Mouse (Mus musculus) adrenal gland, adult 8-10 months (tissue): ENCODE measurements around the gene Ric8a. TPM values are rescaled to one million over a fixed set of nuclear protein-coding genes. Genes with fewer than 3 reads are reported as not detected.

Source experiments
- DNase-seq: peaks from one replicate; pipeline ENCODE4 v3.0.0; 2022
- total RNA-seq, 4 experiments: library from RNA; stranded (reverse); gene quantifications; 2 replicates each; pipeline ENCODE4 v1.2.4; 2022

The Ric8a gene
- total RNA-seq, 4 experiments from 2014 or later, result 59.8 to 87.7 (median 75.9) TPM

DNA sequence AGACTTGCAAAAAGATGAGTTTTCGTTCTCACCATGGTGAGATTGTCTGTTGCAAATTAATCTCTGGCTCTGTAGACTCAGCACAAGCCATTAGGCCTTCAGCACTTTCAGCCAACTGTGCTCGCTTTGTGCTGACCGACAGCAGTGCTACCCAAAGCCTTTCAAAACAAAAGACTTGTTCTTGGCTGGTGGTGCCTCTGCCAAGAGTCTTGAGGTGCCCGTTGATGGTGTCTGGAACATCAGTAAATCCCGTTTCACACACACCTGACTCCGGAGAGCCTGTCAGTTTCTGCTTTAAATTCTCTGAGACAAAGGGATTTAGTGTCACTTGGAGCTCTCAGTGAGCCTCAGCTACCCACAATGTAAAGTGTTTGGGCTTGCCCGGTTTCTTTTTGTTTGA lies 37.3 kb downstream of the Ric8a start:
- DNase-seq, result no peak

DNA sequence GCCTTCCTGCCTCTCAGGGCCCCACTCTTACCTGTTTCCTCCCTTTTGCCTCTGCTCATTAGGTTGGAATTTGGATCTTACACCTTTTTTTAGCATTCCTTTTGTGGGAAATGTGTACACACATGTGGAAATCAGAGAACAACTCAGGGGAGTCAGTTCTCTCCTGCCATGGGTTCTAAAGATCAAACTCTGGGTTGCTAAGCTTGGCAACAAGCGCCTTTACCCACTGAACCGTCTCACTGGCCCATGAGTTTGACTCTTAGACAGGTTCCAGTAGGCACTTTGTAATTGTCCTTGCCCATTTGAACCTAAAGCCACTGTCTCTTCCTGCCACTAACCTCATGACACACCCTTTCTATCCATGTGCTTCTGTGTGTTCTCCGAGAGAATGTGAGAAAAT lies 37.9 kb downstream of the Ric8a start:
- DNase-seq, result no peak

DNA sequence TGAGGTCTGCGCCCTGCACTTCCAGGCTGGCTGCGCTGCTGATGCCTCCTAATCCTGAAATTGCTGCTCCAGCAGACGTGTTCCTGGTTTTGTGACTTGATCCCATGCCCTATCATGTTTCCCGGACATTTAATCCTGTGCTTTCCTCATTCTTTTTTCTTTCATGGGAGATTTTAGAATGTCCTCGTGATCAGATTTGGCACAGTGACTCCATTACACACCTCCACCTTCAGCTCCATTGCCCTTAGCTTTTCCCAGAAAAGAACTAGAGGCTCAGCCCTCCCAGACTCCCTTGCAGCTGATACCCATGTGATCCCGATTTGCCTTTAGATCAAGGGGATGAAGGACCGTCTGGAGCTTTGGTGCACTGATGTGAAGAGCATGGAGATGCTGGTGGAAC lies 41.1 kb downstream of the Ric8a start:
- no peak for DNase-seq

DNA sequence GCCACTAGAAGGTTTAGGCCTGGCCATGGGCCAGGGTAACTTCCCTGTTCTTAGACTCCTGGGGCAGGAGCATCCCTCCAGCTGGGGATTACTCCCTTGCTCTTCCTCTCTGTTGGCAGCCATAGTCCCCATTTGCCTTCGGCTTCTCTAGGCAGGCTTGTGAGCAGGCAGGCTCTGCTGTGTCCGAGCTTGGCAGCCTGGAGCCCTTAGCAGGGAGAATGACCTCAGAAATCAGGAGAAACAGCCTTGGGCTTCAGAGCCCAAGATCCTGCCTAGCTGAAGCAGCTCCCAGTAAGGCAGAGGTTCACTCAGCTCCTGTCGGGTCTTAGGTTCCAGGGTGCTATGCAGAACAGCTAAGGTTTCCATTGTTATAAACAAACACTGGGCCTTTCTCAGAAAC lies 42.4 kb downstream of the Ric8a start:
- no peak for DNase-seq

DNA sequence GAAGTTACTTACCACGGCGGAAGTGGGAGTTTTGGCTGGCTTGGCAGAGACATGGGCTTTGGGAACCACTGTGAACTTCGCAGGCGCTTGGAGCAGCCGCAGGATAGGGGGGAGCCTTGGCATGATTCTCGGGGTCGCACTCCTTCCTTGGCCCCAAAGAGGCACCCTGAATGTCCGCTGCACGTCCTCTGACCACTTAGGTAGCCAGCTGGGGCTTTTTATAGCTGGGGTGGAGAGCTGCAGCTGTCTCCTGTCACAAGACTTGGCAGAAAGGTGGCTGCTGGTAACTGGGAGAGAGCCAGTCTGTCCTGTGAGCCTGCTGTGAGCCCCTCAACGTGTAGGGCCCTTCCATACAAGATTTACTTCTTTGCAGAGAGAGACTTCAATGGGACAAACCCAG lies 43.5 kb downstream of the Ric8a start, which contains the start of gene Cox8b:
TSS of gene Cox8b (minus strand) at position 227 of the 400 bp plus-strand sequence.
- no peak for DNase-seq

DNA sequence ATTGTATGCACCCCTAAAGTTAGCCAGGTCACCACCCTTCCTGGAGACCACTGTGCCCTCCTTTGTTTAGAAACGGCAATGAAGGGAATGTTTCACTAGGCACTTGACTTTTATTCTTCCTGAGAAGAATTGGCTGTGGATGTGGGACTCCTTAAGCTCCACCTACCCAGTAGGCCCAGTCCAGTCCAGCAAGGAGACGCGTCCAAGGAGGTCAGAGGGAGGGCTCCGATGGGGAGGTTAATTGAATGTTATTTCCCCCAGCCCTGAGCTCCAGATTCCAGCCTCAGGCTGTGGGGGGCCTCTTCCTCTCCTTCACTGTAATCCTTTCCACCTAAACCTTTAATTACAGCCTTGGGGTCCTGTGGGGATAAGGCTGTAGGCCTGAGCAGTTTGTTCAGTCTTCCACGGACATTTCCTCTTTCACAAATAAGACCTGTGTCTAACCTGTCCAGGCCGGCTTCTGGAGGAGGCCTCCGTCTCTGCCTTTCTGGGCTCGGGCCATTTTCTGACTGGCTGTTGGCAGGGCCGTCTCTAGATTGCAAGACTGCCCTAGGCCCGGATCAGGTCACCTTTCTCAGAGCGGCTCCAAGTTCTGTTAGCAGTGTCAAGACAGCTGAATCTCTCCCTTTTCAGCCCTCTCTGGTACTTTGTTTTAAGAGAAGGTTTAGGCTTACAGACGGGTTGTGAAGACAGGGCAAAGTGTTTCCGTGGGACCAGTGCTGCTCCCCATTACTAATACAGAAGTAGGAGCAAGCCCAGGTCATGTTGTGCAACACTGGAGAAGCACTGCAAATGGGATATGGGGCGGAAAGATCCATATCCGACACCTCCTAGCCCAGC lies 45.5 kb downstream of the Ric8a start:
- DNase-seq, result no peak

DNA sequence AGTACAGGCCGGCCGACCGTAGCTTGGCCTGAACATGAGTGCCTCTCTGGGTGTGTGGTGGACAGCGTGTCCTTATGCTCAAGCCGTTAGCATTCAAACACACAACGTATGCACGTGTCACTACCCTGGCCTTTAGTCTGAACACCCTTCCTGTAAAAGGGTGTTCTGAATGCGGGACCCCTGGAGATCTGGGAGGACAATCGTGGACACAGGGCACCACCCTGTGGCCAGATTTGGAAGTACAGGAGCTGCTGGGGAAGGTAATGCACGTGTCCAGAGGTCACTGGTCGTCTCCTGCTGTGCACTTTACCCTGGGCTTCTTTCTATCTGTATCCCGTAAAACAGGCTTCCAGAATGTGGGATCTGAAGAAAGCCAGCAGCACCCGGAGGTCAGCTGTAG lies 46.5 kb downstream of the Ric8a start:
- DNase-seq, result peak; percentile 55

DNA sequence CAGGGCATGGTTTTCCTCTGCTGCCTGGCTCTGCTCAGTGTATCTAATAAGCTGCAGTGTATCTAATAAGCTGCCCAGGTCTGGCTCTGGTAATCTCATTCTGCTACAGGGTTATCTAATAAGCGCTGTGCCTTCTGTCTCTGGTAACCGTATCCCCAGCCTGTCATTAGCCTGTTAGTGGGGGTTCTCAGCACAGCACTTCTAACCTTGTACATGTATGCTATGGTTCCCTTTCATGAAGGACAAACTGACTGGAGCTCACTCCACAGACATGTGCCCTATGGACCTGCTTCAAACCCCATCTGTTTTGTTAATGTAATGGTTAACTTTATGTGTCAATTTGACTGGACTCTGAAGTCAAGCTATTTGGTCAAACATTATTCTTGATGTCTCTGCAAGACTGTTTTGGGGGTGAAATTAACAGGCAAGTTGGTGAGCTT lies 48.9 kb downstream of the Ric8a start:
- no peak for DNase-seq

DNA sequence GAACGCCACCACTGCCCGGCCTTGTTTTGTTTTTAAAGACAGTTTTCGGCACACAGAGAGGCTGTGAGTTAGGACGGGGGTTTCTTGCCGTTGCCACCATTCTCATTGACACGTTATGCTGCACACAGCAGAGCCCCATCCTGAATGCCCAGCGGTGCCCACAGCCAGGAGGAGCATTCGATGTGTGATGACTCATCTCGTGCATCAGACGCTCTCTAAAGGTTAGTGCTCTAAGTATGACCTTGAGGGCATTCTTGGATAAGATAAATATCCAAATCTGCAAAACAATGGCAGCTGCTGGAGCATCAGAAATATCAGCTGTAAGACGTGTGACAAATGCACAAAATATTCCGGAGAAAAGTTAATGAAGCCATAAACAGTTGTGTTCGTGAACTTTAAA lies 50.4 kb downstream of the Ric8a start:
- peak; percentile 60 for DNase-seq

DNA sequence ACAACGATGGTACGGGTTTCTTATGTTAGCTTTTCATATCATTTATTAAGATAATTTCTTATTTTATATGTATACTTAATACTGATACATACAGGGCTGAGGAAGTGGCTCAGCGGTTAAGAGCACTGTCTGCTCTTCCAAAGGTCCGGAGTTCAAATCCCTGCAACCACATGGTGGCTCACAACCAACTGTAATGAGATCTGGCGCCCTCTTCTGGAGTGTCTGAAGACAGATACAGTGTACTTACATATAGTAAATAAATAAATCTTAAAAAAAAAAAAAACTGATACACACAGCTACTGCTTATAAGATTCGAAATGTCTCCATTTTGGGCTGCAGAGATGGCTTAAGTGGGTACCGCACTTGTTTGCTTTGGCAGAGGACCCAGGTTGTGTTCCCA lies 50.9 kb downstream of the Ric8a start:
- no peak for DNase-seq

DNA sequence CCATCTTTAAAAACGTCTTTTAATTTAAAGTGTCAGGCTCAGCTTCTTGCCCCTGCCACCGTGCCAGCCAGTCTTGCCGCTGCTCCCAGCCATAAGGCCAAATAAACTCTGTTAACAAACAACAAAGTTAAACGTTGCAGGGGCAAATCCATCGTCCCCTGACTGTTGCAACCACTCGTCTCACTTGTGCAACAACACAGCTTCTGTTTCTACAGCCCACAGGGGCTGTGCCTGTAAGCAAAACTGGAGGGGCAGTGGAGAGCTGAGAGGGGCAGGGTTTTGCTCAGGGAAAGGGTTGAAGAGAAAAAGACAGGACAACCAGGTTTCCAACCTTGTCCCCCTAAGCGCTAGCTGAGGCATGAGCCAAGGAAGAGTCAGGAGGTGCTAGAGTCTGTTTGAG lies 51.4 kb downstream of the Ric8a start:
- DNase-seq, result no peak

DNA sequence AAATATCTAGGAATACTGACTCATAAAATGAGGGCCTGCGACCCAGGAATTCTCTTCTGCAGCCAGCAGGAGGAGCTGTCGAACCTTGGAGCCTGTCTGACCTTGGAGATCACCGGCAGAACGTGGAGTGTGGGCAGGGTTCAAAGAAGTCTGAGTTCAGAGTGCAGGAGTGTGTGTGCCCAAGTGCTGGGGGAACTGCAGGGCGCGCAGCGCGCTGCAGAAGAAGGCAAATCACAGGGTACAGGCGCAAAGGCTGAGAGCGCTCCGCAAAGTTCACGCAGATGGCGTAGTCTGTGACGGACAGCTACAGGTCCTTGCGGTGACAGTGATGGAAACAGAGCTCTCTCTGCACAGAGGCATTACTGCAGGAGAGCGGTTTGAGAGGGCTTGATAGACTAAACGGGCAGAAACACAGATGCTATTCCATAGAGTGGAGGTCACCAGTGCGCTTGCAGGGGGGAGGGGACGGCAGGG lies 51.9 kb downstream of the Ric8a start:
- DNase-seq, result peak; percentile 81

DNA sequence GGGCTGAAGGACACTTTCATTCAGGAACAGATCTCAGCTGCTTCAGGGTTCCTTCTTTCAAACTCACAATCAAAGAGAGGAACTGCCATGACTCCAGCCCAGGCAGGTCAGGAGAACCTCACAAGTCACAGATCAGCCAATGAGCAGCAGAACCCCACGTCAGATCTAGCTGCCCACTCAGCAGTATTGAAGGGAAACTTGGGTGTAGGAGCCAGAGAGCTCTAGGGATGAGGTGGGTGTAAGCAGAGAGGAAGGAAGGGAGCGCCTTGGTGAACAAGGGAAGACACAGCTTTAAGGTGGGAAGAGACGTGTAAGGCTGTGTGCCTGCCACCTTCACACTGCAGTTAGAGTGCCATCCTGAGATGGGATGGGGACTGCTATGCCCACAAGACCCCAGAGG lies 55.5 kb downstream of the Ric8a start:
- DNase-seq, result no peak

DNA sequence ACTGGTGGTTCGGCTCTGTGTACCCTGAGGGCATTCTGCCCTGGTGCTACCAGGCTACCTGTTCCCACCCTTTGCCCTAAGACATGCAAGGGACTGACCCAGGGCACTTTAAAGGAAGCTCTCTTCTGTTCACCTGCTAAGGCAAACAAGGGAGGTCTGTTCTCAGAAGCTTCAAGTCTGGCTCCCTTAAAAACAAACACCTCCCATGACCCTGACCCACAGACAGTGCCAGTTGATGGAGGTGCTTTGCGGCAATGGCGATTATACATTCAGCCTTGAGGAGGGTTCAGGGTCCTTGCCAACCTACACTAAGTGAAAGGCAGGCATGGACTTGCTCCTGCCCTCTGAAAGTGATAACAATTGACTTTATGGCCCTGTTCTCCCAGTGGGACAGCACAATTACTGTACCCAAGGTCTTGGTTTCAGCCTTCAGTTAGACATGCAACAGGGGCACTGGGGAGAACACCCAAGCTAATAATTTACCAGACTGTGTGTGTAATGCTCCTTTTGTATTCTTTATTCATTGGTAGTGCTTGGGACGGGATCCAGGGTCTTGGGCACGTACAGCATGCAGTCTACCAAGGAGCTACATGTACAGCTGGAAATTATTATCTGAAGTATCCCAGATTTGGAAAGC lies 56.2 kb downstream of the Ric8a start:
- no peak for DNase-seq

Other genes with a start within 250 kb of the Ric8a start
- gene Olfr61, start 228.0 kb upstream of the Ric8a start, total RNA-seq, result not detected
- not detected for gene Olfr53, start 210.5 kb upstream of the Ric8a start, total RNA-seq
- under 1 TPM; 0.03 TPM for gene Olfr539, start 197.0 kb upstream of the Ric8a start, total RNA-seq
- not detected for gene Olfr45, start 175.0 kb upstream of the Ric8a start, total RNA-seq
- not detected for gene Olfr541, start 159.7 kb upstream of the Ric8a start, total RNA-seq
- gene Cyp2e1, start 93.2 kb upstream of the Ric8a start, total RNA-seq, result 100 to 1,000 TPM in 3 of 4 experiments, 10 to 100 TPM in 1; 87.7 to 302 (median 204) TPM
- not detected for gene Syce1, start 69.1 kb upstream of the Ric8a start, total RNA-seq
- 1 to 10 TPM; 3.8 to 8.6 (median 5.7) TPM for gene Zfp941, start 34.8 kb upstream of the Ric8a start, total RNA-seq
- 1 to 10 TPM in 2 of 4 experiments, under 1 TPM in 1, not detected in 1; 0.73 to 1.8 (median 1.0) TPM for gene Urah, start 21.9 kb upstream of the Ric8a start, total RNA-seq
- gene Scgb1c1, start 11.4 kb upstream of the Ric8a start, total RNA-seq, result not detected
- gene Odf3, start 9.2 kb upstream of the Ric8a start, total RNA-seq, result 1 to 10 TPM in 2 of 4 experiments, under 1 TPM in 1, not detected in 1; 0.23 to 1.3 (median 1.2) TPM
- gene Gm45785, start 626 bp upstream of the Ric8a start, total RNA-seq, result 1 to 10 TPM in 2 of 4 experiments, not detected in 2; 1.0 to 1.2 TPM
- gene Bet1l, start 620 bp downstream of the Ric8a start, total RNA-seq, result 10 to 100 TPM; 37.7 to 53.3 (median 46.1) TPM
- 100 to 1,000 TPM; 113 to 125 (median 116) TPM for gene Psmd13, start 25.0 kb downstream of the Ric8a start, total RNA-seq
- gene Sirt3, start 25.4 kb downstream of the Ric8a start, total RNA-seq, result 10 to 100 TPM; 33.4 to 48.7 (median 41.0) TPM
- 100 to 1,000 TPM in 3 of 4 experiments, 10 to 100 TPM in 1; 73.2 to 522 (median 364) TPM for gene Cox8b, start 43.5 kb downstream of the Ric8a start, total RNA-seq
- 1 to 10 TPM; 1.4 to 4.0 (median 2.9) TPM for gene Nlrp6, start 63.9 kb downstream of the Ric8a start, total RNA-seq
- gene Pgghg, start 84.4 kb downstream of the Ric8a start, total RNA-seq, result 10 to 100 TPM; 37.1 to 69.0 (median 52.9) TPM
- gene Ifitm5, start 93.3 kb downstream of the Ric8a start, total RNA-seq, result 1 to 10 TPM; 1.1 to 2.7 (median 1.9) TPM
- gene Gm45717, start 99.0 kb downstream of the Ric8a start, total RNA-seq, result not detected
- 100 to 1,000 TPM; 431 to 671 (median 563) TPM for gene Ifitm2, start 99.0 kb downstream of the Ric8a start, total RNA-seq
- 10 to 100 TPM; 10.6 to 14.0 (median 13.4) TPM for gene Ifitm1, start 110.3 kb downstream of the Ric8a start, total RNA-seq
- 100 to 1,000 TPM; 105 to 128 (median 116) TPM for gene Ifitm3, start 153.8 kb downstream of the Ric8a start, total RNA-seq
- 1 to 10 TPM in 2 of 4 experiments, under 1 TPM in 1, not detected in 1; 0.81 to 1.5 (median 1.2) TPM for gene Ifitm6, start 161.0 kb downstream of the Ric8a start, total RNA-seq
- gene Gm17387, start 172.2 kb downstream of the Ric8a start, total RNA-seq, result not detected
- gene B4galnt4, start 204.1 kb downstream of the Ric8a start, total RNA-seq, result 1 to 10 TPM; 2.0 to 6.1 (median 2.7) TPM
- gene Pkp3, start 221.3 kb downstream of the Ric8a start, total RNA-seq, result 1 to 10 TPM; 1.6 to 3.1 (median 2.1) TPM
- 1 to 10 TPM; 4.2 to 5.8 (median 4.8) TPM for gene Sigirr, start 243.6 kb downstream of the Ric8a start, total RNA-seq